Mouse (Mus musculus): ENCODE data around the gene Zfp931. TPM values are rescaled to one million over a fixed set of nuclear protein-coding genes. Genes with fewer than 3 reads are reported as not detected.
"Not testable (repeated sequence)": the region's sequence is repeated elsewhere in the genome, so short reads cannot be mapped to it uniquely, and the experiment has no call there.

The Zfp931 gene
- 13.7 and 13.9 TPM in 2 replicates for polyA plus RNA-seq (2015; fragmentation: Nextera tagmentation; extraction: Ambion mirVana)

- Histone ChIP-seq H3K4me3 (peak within 1 kb of the TSS; percentile 58), H3K9ac (peak within 1 kb of the TSS; percentile 78), H3K4me2 (peak within 1 kb of the TSS; percentile 66)
- not testable (repeated sequence) for H3K36me3 ChIP-seq; H3K27me3 ChIP-seq (replicated peaks); ATAC-seq (ENCODE audit: extremely low read depth, insufficient number of reproducible peaks, low FRiP score, low TSS enrichment); H3K4me1 ChIP-seq; H3K9me3 ChIP-seq; H3K27ac ChIP-seq (replicated peaks)
- WGBS = 0% methylated on average over 6 of the region's 14 CpGs
Measured at GRCm38 (mm10) chr2:178078166-178078717, at the start of gene Zfp931. Gene Zfp931 (minus strand): TSS chr2:178078476.

- Histone ChIP-seq H3K36me3 (no peaks in the 10 kb centered on the region), H3K27me3 (replicated peaks) (peaks cover 23% of the 10 kb centered on the region), H3K4me1 (peaks cover 10% of the 10 kb centered on the region), H3K9me3 (no peaks in the 10 kb centered on the region), H3K27ac (replicated peaks) (no peak overlapping the region), H3K4me3 (no peak overlapping the region), H3K9ac (no peak overlapping the region), H3K4me2 (no peak overlapping the region)
- no peak for ATAC-seq (ENCODE audit: extremely low read depth, insufficient number of reproducible peaks, low FRiP score, low TSS enrichment)
- 84% methylated on average over 7 of the region's 7 CpGs for WGBS
Measured at GRCm38 (mm10) chr2:178126041-178126820, 48.0 kb upstream of the Zfp931 start.

- Histone ChIP-seq H3K36me3 (no peaks in the 10 kb centered on the region), H3K4me3 (no peak overlapping the region), H3K9me3 (no peaks in the 10 kb centered on the region), H3K9ac (no peak overlapping the region), H3K4me2 (no peak overlapping the region), H3K27ac (replicated peaks) (no peak overlapping the region), H3K27me3 (replicated peaks) (peaks cover 31% of the 10 kb centered on the region), H3K4me1 (peaks cover 10% of the 10 kb centered on the region)
- 76% methylated on average over 8 of the region's 8 CpGs for WGBS
- no peak for ATAC-seq (ENCODE audit: extremely low read depth, insufficient number of reproducible peaks, low FRiP score, low TSS enrichment)
Measured at GRCm38 (mm10) chr2:178125427-178125826, 47.2 kb upstream of the Zfp931 start.

DNA sequence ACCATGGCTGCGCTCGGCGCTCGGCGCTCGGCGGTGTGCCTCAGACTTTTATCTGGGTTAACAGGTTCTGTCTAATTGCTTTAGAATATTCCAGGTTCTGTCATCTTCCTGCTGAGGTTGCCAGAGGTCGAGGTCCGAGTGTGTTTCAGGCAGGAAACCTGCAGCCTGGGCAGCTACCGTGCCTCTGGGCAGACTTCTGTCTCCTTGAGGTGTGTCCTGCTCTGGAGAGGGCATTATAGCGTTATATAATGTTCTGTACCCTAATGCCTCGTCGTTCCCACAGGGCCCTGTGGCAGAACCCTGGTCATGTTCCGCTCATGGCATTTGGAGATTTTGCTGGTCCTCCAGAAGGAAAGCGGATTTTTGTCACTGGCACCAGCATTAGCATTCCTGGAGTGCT is 45.2 kb upstream of the Zfp931 start:
- Histone ChIP-seq H3K4me1 (peaks cover 14% of the 10 kb centered on the region), H3K4me2 (no peak overlapping the region), H3K27me3 (replicated peaks) (peaks cover 51% of the 10 kb centered on the region), H3K9me3 (no peaks in the 10 kb centered on the region), H3K27ac (replicated peaks) (no peak overlapping the region), H3K36me3 (no peaks in the 10 kb centered on the region), H3K4me3 (no peak overlapping the region), H3K9ac (no peak overlapping the region)
- ATAC-seq (ENCODE audit: extremely low read depth, insufficient number of reproducible peaks, low FRiP score, low TSS enrichment) = no peak
- 70% methylated on average over 15 of the region's 15 CpGs for WGBS

DNA sequence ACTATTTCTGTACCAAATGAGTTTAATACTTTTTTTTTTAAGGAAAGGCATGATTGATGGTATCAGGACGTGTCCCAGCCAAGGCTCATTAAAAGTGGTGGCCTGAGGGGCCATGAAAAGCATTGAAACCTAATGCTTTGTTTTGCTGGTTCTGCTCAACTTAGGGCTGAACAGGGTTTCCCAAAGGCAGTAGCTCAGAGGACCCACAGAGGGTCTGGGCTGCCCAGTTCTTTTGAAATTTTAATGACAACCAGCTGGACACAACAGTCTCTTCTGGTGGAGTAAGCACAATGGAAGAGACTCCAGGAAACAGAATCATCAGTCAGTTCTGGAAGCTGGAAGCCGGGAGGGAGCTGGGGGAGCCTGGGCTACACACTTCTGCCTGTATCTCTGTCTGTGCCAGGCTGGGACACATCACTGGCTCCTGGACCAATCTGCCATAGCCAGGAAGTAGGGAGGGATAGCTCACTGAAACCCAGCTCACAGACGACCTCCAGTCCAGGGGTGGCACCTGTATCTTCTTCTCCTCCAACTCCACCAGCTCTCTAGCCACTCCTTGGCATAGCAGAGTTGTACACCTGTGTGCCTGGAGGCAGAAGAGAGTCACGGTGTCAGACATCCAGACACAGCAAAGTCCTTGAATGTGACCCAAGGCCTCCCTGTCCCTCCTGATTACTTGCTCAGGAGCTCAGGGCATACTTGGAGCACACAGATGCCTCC is 43.8 kb upstream of the Zfp931 start:
- Histone ChIP-seq H3K4me2 (no peak overlapping the region), H3K9me3 (no peaks in the 10 kb centered on the region), H3K27ac (replicated peaks) (no peak overlapping the region), H3K9ac (no peak overlapping the region), H3K4me3 (no peak overlapping the region), H3K4me1 (peaks cover 14% of the 10 kb centered on the region), H3K36me3 (no peaks in the 10 kb centered on the region), H3K27me3 (replicated peaks) (peaks cover 62% of the 10 kb centered on the region)
- 46% methylated on average over 4 of the region's 4 CpGs for WGBS
- no peak for ATAC-seq (ENCODE audit: extremely low read depth, insufficient number of reproducible peaks, low FRiP score, low TSS enrichment)

- Histone ChIP-seq H3K9ac (no peak overlapping the region), H3K27me3 (replicated peaks) (peaks cover 67% of the 10 kb centered on the region), H3K4me3 (no peak overlapping the region), H3K9me3 (no peaks in the 10 kb centered on the region), H3K27ac (replicated peaks) (no peak overlapping the region), H3K4me1 (peaks cover 14% of the 10 kb centered on the region), H3K4me2 (no peak overlapping the region), H3K36me3 (no peaks in the 10 kb centered on the region)
- 23% methylated on average over 2 of the region's 2 CpGs for WGBS
- no peak for ATAC-seq (ENCODE audit: extremely low read depth, insufficient number of reproducible peaks, low FRiP score, low TSS enrichment)
Measured at GRCm38 (mm10) chr2:178121375-178121688, 43.1 kb upstream of the Zfp931 start.

GRCm38 (mm10) chr2:178120651-178121374 is 42.5 kb upstream of the Zfp931 start:
- no peaks in the 10 kb centered on the region for H3K9me3 ChIP-seq
- H3K27me3 ChIP-seq (replicated peaks) = peaks cover 67% of the 10 kb centered on the region
- 79% methylated on average over 8 of the region's 8 CpGs for WGBS
- no peaks in the 10 kb centered on the region for H3K36me3 ChIP-seq
- H3K4me1 ChIP-seq = peaks cover 14% of the 10 kb centered on the region
- ATAC-seq (ENCODE audit: extremely low read depth, insufficient number of reproducible peaks, low FRiP score, low TSS enrichment) = no peak
- H3K4me3 ChIP-seq = no peak overlapping the region
- no peak overlapping the region for H3K9ac ChIP-seq
- H3K4me2 ChIP-seq = no peak overlapping the region
- no peak overlapping the region for H3K27ac ChIP-seq (replicated peaks)

DNA sequence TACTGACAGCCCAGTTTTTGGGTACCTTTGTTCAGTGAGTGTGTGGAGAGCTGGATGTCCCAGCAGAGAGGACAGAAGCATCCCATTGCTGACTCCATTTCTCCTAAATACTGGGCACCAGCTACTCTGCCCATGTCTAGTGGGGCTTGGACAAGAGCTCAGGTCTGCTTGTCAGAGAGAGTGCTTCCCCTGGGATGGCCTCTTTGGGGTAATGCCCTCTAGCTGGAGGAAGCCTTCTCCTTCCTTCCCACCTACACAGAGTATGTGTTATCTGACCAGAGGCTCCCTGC is 42.0 kb upstream of the Zfp931 start:
- no peak for ATAC-seq (ENCODE audit: extremely low read depth, insufficient number of reproducible peaks, low FRiP score, low TSS enrichment)
- H3K36me3 ChIP-seq = no peaks in the 10 kb centered on the region
- H3K9me3 ChIP-seq = no peaks in the 10 kb centered on the region
- H3K4me2 ChIP-seq = no peak overlapping the region
- H3K27ac ChIP-seq (replicated peaks) = no peak overlapping the region
- peaks cover 14% of the 10 kb centered on the region for H3K4me1 ChIP-seq
- H3K9ac ChIP-seq = no peak overlapping the region
- peaks cover 67% of the 10 kb centered on the region for H3K27me3 ChIP-seq (replicated peaks)
- H3K4me3 ChIP-seq = no peak overlapping the region

- Histone ChIP-seq H3K36me3 (no peaks in the 10 kb centered on the region), H3K4me3 (peak overlapping the region; percentile 48), H3K4me2 (peak overlapping the region; percentile 74), H3K9me3 (no peaks in the 10 kb centered on the region), H3K4me1 (peaks cover 14% of the 10 kb centered on the region), H3K27ac (replicated peaks) (no peak overlapping the region), H3K27me3 (replicated peaks) (peaks cover 67% of the 10 kb centered on the region), H3K9ac (peak overlapping the region; percentile 65; the same call in 1 of the 2 replicates)
- no peak for ATAC-seq (ENCODE audit: extremely low read depth, insufficient number of reproducible peaks, low FRiP score, low TSS enrichment)
- WGBS = 20% methylated on average over 19 of the region's 19 CpGs
Measured at GRCm38 (mm10) chr2:178119561-178120355, 41.5 kb upstream of the Zfp931 start.

GRCm38 (mm10) chr2:178118801-178119560 is 40.7 kb upstream of the Zfp931 start, which contains the start of gene Phactr3:
Gene Phactr3 (plus strand): TSS chr2:178118975.
- Histone ChIP-seq H3K9ac (peak within 1 kb of the TSS; percentile 65), H3K36me3 (no peaks in the 10 kb centered on the region), H3K27me3 (replicated peaks) (peaks cover 67% of the 10 kb centered on the region), H3K9me3 (no peaks in the 10 kb centered on the region), H3K4me3 (peak within 1 kb of the TSS; percentile 48), H3K4me2 (peak within 1 kb of the TSS; percentile 74), H3K4me1 (peaks cover 14% of the 10 kb centered on the region), H3K27ac (replicated peaks) (no peak within 1 kb of the TSS)
- WGBS = 2% methylated on average over 45 of the region's 45 CpGs
- no peak for ATAC-seq (ENCODE audit: extremely low read depth, insufficient number of reproducible peaks, low FRiP score, low TSS enrichment)
